Mouse (Mus musculus) erythroblast, embryonic 14.5 days (primary cell): ENCODE measurements around the gene Pknox2.

ENCODE experiments used
- GATA1 ChIP-seq: IDR thresholded peaks from 2 replicates; pipeline ENCODE4 v1.6.1; 2012; ENCODE audit warnings: low read length, inconsistent platforms, mixed read lengths
- TAL1 ChIP-seq: IDR thresholded peaks from 3 replicates; pipeline ENCODE4 v1.6.1; 2012; ENCODE audit warnings: low read length, inconsistent platforms, mixed read lengths

DNA sequence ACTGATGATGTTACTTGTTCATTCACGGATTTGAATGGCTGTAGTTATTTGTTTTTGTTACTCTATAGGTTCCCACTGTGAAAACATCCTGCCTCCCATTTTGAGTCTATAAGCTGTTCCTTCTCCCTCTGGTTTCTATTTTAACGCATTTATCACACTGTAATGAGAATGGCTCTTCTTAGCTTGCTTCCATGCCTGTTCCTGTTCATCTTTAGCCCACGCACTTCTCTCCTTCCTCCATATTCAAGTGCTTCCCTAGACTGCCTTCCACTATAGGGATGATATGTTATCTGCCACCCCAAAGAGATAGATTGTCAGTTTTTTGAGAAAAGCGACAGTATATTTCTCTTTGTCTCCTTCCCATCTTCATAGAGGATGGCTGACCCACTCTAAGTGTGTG lies 246.7 kb downstream of the Pknox2 start:
- TF ChIP-seq GATA1 (no peak), TAL1 (no peak)
